Mouse (Mus musculus): ENCODE data around the gene Adgrg7. TPM values are rescaled to one million over a fixed set of nuclear protein-coding genes. Genes with fewer than 3 reads are reported as not detected.

Adgrg7 gene
- polyA plus RNA-seq (2015; fragmentation: Nextera tagmentation; extraction: Ambion mirVana) = 0.08 TPM in 1 of 2 replicates, not detected in the other

GRCm38 (mm10) chr16:56795481-56796139 lies at the start of gene Adgrg7:
Adgrg7 (minus strand) TSS chr16:56795855.

DNA sequence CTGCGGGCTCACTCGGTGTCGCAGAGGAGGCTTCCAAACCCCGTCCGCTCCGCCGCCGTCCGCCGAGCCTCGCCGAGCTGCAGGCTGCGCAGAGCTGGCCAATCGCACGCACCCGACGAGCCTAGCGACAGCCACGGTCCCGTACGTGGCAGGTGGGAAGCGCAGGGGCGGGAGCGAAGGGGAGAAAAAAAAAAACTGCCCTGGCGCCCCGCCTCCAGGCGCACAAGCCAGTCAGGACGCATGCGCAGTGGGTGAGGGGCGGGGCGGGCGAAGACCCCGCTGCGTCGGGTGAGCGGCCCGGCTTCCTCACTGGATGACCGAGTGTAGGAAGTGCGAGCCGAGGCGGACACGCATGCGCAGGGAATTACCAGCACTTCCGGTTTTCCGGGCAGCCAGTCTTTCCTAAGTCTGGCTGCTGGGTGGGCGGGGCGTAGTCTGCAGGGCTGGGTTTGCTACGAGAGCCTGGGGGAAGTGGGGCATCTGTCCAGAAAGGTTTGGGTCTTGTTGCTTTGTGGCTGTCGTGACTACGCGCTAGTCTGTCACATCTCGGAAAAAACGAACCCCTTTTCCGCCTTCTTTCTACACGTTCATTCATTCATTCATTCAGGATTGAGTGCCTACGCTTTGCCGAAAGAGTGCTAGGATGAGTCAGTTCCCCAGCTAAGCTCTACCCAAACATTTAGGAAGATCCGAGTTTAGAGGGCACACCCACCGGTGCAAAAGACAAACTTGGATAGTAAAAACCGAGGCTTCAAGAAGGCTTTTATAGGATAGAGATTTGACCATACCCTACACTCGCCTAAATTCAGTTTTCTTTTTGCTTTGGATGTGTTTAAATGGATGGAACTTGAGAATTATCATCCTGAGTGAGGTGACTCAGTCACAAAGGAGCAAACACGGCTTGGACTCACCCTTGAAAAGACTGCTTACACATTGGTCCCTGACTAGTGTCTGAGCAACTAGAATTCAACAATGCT lies 78.1 kb downstream of the Adgrg7 start, which contains the start of gene Tfg:
Gene Tfg (minus strand): TSS at position 227 of the 977 bp plus-strand sequence.

Other genes starting within 250 kb of the Adgrg7 start
- 75.6 and 99.0 TPM in 2 replicates for gene Tfg, start 78.4 kb downstream of the Adgrg7 start, polyA plus RNA-seq (2015; fragmentation: Nextera tagmentation; extraction: Ambion mirVana)
- 17.3 and 24.3 TPM in 2 replicates for gene Tmem45a, start 90.3 kb upstream of the Adgrg7 start, polyA plus RNA-seq (2015; fragmentation: Nextera tagmentation; extraction: Ambion mirVana)
- gene Lnp1, start 132.2 kb upstream of the Adgrg7 start, polyA plus RNA-seq (2015; fragmentation: Nextera tagmentation; extraction: Ambion mirVana) = not detected in 2 replicates

Data from adrenal gland, postnatal 0 days (tissue).